Mouse (Mus musculus) left cerebral cortex, adult 2 months (tissue): Measurements from ENCODE around the gene Fxyd5. TPM values are rescaled to one million over a fixed set of nuclear protein-coding genes. Genes with fewer than 3 reads are reported as not detected.

Experiments
- DNase-seq, 2 experiments: peaks; one replicate each; pipeline ENCODE4 v3.0.0; 2021 to 2022; ENCODE audit warnings: low spot score in 2 of 2, mixed read lengths in 1 of 2; ENCODE audit errors: extremely low spot score in 1 of 2
- H3K27ac ChIP-seq: fragments of 200-600 bp; 2 replicates; pipeline ENCODE4 v1.8.1; 2022
- H3K4me3 ChIP-seq: fragments of 200-600 bp; 2 replicates; pipeline ENCODE4 v1.8.1; 2022
- CTCF ChIP-seq: fragments of 200-600 bp; IDR thresholded peaks from 2 replicates; pipeline ENCODE4 v1.8.1; 2022; ENCODE audit warnings: antibody characterized with exemption, mild to moderate bottlenecking, moderate library complexity
- intact Hi-C: fragments of 180-260 bp; cut with DNase I; formaldehyde crosslinking; loops from one replicate; pipeline ENCODE4 v1.15.1; 2025
- long read RNA-seq, 2 experiments: library from polyadenylated mRNA; stranded (forward); transcript quantifications; one replicate each; pipeline ENCODE4 v2.0.0; 2021; ENCODE audit warnings: borderline mapping rate in 2 of 2
- total RNA-seq, 2 experiments: library from RNA; stranded (reverse); gene quantifications; 2 replicates each; pipeline ENCODE4 v1.2.3; 2021

The Fxyd5 gene
- 10 to 100 TPM; 34.1 to 39.0 TPM for total RNA-seq
- long read RNA-seq, experiment 1, partial matches to known transcripts: 1 of 19 reads
- long read RNA-seq, experiment 1, other reads (novel, unspliced or antisense): 14 of 19 reads
- long read RNA-seq, experiment 2, partial matches to known transcripts: 3 of 23 reads
- long read RNA-seq, experiment 2, other reads (novel, unspliced or antisense): 17 of 23 reads

- no peak for TF ChIP-seq CTCF
- H3K27ac ChIP-seq: peak within 1 kb of the TSS; percentile 50
- DNase-seq: no peak
- intact Hi-C loops: no loop called here
- H3K4me3 ChIP-seq: peak within 1 kb of the TSS; percentile 37
Measured at GRCm38 (mm10) chr7:31042431-31042910, at the start of gene Fxyd5. TSS of gene Fxyd5 (minus strand) at chr7:31042481.

- TF ChIP-seq CTCF: no peak
- H3K4me3 ChIP-seq: no peak overlapping the region
- intact Hi-C loops: no loop called here
- no peak for DNase-seq
- H3K27ac ChIP-seq: peak overlapping the region; percentile 19; the same call in 1 of the 2 replicates
Measured at GRCm38 (mm10) chr7:31089721-31090120, 47.4 kb upstream of the Fxyd5 start.

- no peak for TF ChIP-seq CTCF
- Histone ChIP-seq H3K4me3 (no peak overlapping the region), H3K27ac (peak overlapping the region; percentile 13)
- no peak for DNase-seq
- intact Hi-C loops: no loop called here
Measured at GRCm38 (mm10) chr7:31088206-31088605, 45.9 kb upstream of the Fxyd5 start.

GRCm38 (mm10) chr7:31087262-31087661, 45.0 kb upstream of the Fxyd5 start:
- TF ChIP-seq CTCF: no peak
- no peak for DNase-seq
- H3K27ac ChIP-seq: peak overlapping the region; percentile 91
- H3K4me3 ChIP-seq: no peak overlapping the region
- intact Hi-C loops: no loop called here

GRCm38 (mm10) chr7:31086175-31086755, 44.0 kb upstream of the Fxyd5 start:
- H3K4me3 ChIP-seq: no peak overlapping the region
- H3K27ac ChIP-seq: peak overlapping the region; percentile 91
- intact Hi-C loops: no loop called here
- DNase-seq: no peak
- TF ChIP-seq CTCF: no peak

GRCm38 (mm10) chr7:31085171-31085570, 42.9 kb upstream of the Fxyd5 start:
- intact Hi-C loops: no loop called here
- no peak for TF ChIP-seq CTCF
- peak in 1 of 2 experiments; percentile 52 for DNase-seq
- Histone ChIP-seq H3K27ac (peak overlapping the region; percentile 91), H3K4me3 (no peak overlapping the region)

- TF ChIP-seq CTCF: no peak
- Histone ChIP-seq H3K27ac (peak overlapping the region; percentile 91), H3K4me3 (no peak overlapping the region)
- intact Hi-C loops: no loop called here
- DNase-seq: no peak
Measured at GRCm38 (mm10) chr7:31084140-31084539, 41.9 kb upstream of the Fxyd5 start.

- no peak overlapping the region for H3K4me3 ChIP-seq
- no peak for DNase-seq
- no peak for TF ChIP-seq CTCF
- intact Hi-C loops: no loop called here
- peak overlapping the region; percentile 91 for H3K27ac ChIP-seq
Measured at GRCm38 (mm10) chr7:31082831-31083588, 40.7 kb upstream of the Fxyd5 start.

GRCm38 (mm10) chr7:31082106-31082505, 39.8 kb upstream of the Fxyd5 start:
- DNase-seq: no peak
- Histone ChIP-seq H3K4me3 (no peak overlapping the region), H3K27ac (no peak overlapping the region; the same call in 1 of the 2 replicates)
- intact Hi-C loops: no loop called here
- no peak for TF ChIP-seq CTCF

- intact Hi-C loops: no loop called here
- Histone ChIP-seq H3K4me3 (no peak overlapping the region), H3K27ac (no peak overlapping the region)
- no peak for DNase-seq
- TF ChIP-seq CTCF: no peak
Measured at GRCm38 (mm10) chr7:31081106-31081505, 38.8 kb upstream of the Fxyd5 start.

- no peak overlapping the region for H3K4me3 ChIP-seq
- intact Hi-C loops: no loop called here
- H3K27ac ChIP-seq: no peak overlapping the region
- DNase-seq: no peak
- TF ChIP-seq CTCF: no peak
Measured at GRCm38 (mm10) chr7:31080611-31081010, 38.3 kb upstream of the Fxyd5 start.

GRCm38 (mm10) chr7:31079670-31080069, 37.4 kb upstream of the Fxyd5 start:
- TF ChIP-seq CTCF: no peak
- Histone ChIP-seq H3K4me3 (no peak overlapping the region), H3K27ac (no peak overlapping the region)
- intact Hi-C loops: loop anchor here (5.0 to 10.0 kb wide), 2 partner anchors 207 to 345 kb away; no protein-coding TSS in a partner anchor
- DNase-seq: no peak
